In the genomic region with DNA sequence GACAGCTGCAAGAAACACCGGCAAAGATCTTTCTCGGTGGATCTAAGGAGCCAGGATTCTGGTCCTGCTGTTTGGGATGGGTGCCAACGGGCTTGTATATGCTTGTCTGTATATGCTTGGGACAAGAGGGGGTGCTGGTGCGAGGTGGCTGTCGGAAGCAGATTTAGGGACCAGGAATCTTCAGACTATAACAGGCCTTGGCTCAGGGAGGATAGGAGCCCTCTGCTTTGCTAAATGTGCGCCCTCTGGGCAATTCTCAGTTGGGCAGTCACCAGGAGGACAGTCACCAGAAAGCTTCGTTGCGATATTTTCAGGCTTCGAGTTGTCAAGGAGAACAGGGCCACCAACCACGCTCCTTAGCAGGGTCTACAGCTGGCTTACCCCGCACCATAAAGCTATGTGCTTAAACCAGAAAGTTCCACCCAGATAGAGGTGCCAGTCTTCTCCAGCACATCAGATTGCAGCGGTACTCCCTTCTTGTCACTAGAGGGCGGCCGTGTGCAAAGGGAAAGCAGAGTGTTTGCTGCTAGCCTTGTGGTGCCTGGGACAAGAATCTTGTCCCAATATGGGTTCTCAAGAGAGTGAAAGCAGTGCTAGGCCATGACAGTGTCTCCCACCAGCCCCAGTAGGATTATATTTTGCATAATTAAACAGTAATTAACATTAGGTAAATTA, we compare ENCODE assay signal across 9 mouse cellular contexts. TPM values are rescaled to one million over a fixed set of nuclear protein-coding genes. Genes with fewer than 3 reads are reported as not detected.
A peak's percentile ranks its signal among the peaks of the same experiment; 100 is the strongest.
DNase-seq lines count a peak whose midpoint lies in the region; ATAC-seq lines count a peak whose summit lies in the region.
"Had no signal": no experiment of that assay in that cellular context is flagged by ENCODE, and none has a peak within 500 bp of the region (broad histone marks: within the 10 kb centered on the region; RNA-seq: fewer than 3 reads in every experiment).

No protein-coding gene starts in this region.

- H3K9me3 ChIP-seq in forebrain, embryonic 10.5 days: no peaks in the 10 kb centered on the region
- H3K9me3 ChIP-seq in hindbrain, embryonic 15.5 days: no peaks in the 10 kb centered on the region
- H3K9me3 ChIP-seq: limb, embryonic 15.5 days had no signal

- no peaks in the 10 kb centered on the region for H3K36me3 ChIP-seq in forebrain, embryonic 10.5 days (replicated peaks)
- no peaks in the 10 kb centered on the region for H3K36me3 ChIP-seq in hindbrain, embryonic 15.5 days
- H3K36me3 ChIP-seq: limb, embryonic 15.5 days had no signal

- H3K9ac ChIP-seq in hindbrain, embryonic 15.5 days: no peak overlapping the region
- H3K9ac ChIP-seq: limb, embryonic 15.5 days had no signal

- H3K4me2 ChIP-seq in hindbrain, embryonic 15.5 days: no peak overlapping the region
- H3K4me2 ChIP-seq: limb, embryonic 15.5 days had no signal

- H3K27me3 ChIP-seq in forebrain, embryonic 10.5 days (ENCODE audit: poor library complexity, severe bottlenecking): no peaks in the 10 kb centered on the region
- no peaks in the 10 kb centered on the region for H3K27me3 ChIP-seq in hindbrain, embryonic 15.5 days
- H3K27me3 ChIP-seq: limb, embryonic 15.5 days had no signal

- no peak overlapping the region for H3K27ac ChIP-seq in forebrain, embryonic 10.5 days
- H3K27ac ChIP-seq in hindbrain, embryonic 15.5 days (replicated peaks): no peak overlapping the region
- H3K27ac ChIP-seq: limb, embryonic 15.5 days had no signal

- ATAC-seq in hindbrain, embryonic 15.5 days (ENCODE audit: low FRiP score, low read depth): peak; percentile 69

- 43% methylated on average over 14 of the region's 14 CpGs for WGBS in forebrain, embryonic 10.5 days
- 40% methylated on average over 14 of the region's 14 CpGs for WGBS in hindbrain, embryonic 15.5 days

- no peak overlapping the region for H3K4me3 ChIP-seq in forebrain, embryonic 10.5 days
- H3K4me3 ChIP-seq in hindbrain, embryonic 15.5 days: no peak overlapping the region
- H3K4me3 ChIP-seq: limb, embryonic 15.5 days had no signal

- peak; percentile 73 for DNase-seq in MN1 (ENCODE audit: low spot score)
- peak; percentile 68 for DNase-seq in c-Kit-negative CD71-positive TER-119-positive erythroid progenitor cells, embryonic 14.5 days (ENCODE audit: low read depth, low spot score)
- DNase-seq in forebrain, embryonic 10.5 days (ENCODE audit: extremely low spot score, low spot score): peak; percentile 71
- DNase-seq in layer of hippocampus, postnatal 14 days (ENCODE audit: low spot score in 2 of 2): peak; percentile 64 to 74
- peak; percentile 59 to 77 for DNase-seq in lung, postnatal 4 days
- DNase-seq in right cerebral cortex, postnatal 10 days (ENCODE audit: low spot score in 2 of 2): peak; percentile 68 to 85
- DNase-seq in urinary bladder, postnatal 36 days (ENCODE audit: low spot score in 2 of 2): peak; percentile 43 to 56

- H3K4me1 ChIP-seq in forebrain, embryonic 10.5 days: no peaks in the 10 kb centered on the region
- H3K4me1 ChIP-seq in hindbrain, embryonic 15.5 days (replicated peaks): 0 out of 2 replicates have a peak, but pooled peaks cover 3% of the 10 kb centered on the region
- H3K4me1 ChIP-seq: limb, embryonic 15.5 days had no signal

RNA-seq across cellular contexts. Expression of gene Clec2l, which starts 12.5 kb away (rescaled TPM):
- polyA plus RNA-seq in forebrain, embryonic 10.5 days (2016; fragmentation: Nextera tagmentation; extraction: Ambion mirVana): 0.26 and 0.74 TPM in 2 replicates
- 36.8 and 43.6 TPM in 2 replicates for polyA plus RNA-seq in hindbrain, embryonic 15.5 days (2015; fragmentation: Nextera tagmentation; extraction: Ambion mirVana)
- total RNA-seq in layer of hippocampus, postnatal 14 days (2021): 100 to 1,000 TPM; 112 to 115 TPM

RNA-seq across cellular contexts. Expression of gene Klrg2, which starts 13.4 kb away (rescaled TPM):
- 0.06 TPM in 2 replicates for polyA plus RNA-seq in forebrain, embryonic 10.5 days (2016; fragmentation: Nextera tagmentation; extraction: Ambion mirVana)
- 0.08 and 0.21 TPM in 2 replicates for polyA plus RNA-seq in hindbrain, embryonic 15.5 days (2015; fragmentation: Nextera tagmentation; extraction: Ambion mirVana)
- 1 to 10 TPM; 1.1 to 1.2 TPM for total RNA-seq in layer of hippocampus, postnatal 14 days (2021)

Comparison
In these comparisons a context has a peak if more than half of its experiments do, and no peak if none do; other contexts are left out.
1. RNA of gene Clec2l, which starts 12.5 kb away (polyA plus RNA-seq): 36.8 to 43.6 TPM in hindbrain, embryonic 15.5 days; 0.26 to 0.74 TPM in forebrain, embryonic 10.5 days; every median in the first group is over 10 times any median in the second.
2. Peak in every context shown above with its lines, with median percentiles within 50 percentile points of each other: DNase-seq.